ENCODE assay signal across 9 mouse cellular contexts in the genomic region with DNA sequence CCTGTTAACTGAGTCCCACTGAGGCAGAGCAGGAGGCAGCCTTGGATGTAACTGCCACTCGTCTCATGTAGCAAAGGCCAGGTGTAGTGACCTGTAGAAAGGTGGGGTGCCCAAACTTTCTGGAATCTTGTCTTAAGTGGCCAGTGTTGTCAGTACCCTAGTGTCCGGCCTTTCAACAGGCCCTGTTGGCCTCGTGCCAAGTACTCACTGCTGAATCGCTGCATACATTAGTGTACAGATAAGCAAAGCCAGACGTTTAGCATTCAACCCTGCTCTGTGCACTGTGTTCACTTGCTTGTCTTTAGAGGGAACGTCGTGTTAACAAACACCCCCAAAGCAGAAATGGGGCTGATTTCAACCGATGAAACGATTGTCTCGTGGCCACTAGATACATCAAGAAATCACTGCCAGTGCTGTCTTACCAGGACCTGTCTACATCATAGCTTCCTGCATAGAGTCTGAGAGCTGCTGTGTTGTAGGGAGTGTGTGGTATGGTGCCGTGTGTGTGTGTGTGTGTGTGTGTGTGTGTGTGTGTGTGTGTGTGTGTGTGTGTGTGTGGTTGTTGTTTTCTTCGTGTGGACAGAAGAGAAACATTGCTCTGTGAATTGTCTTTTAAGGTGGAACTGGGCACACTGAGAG. TPM values are rescaled to one million over a fixed set of nuclear protein-coding genes. Genes with fewer than 3 reads are reported as not detected.
A peak's percentile ranks its signal among the peaks of the same experiment; 100 is the strongest.
DNase-seq lines count a peak whose midpoint lies in the region; ATAC-seq and TF ChIP-seq lines count a peak whose summit lies in the region.
"Had no signal": no experiment of that assay in that cellular context is flagged by ENCODE, and none has a peak within 500 bp of the region (broad histone marks: within the 10 kb centered on the region; RNA-seq: fewer than 3 reads in every experiment).

No protein-coding gene starts in this region.

- WGBS in lung, embryonic 14.5 days = 17% methylated on average over 12 of the region's 12 CpGs
- 37% methylated on average over 12 of the region's 12 CpGs for WGBS in embryonic facial prominence, embryonic 13.5 days
- 24% methylated on average over 12 of the region's 12 CpGs for WGBS in hindbrain, embryonic 13.5 days
- WGBS in neural tube, embryonic 15.5 days = 21% methylated on average over 12 of the region's 12 CpGs

- no peak overlapping the region for H3K9ac ChIP-seq in lung, embryonic 14.5 days
- H3K9ac ChIP-seq in embryonic facial prominence, embryonic 13.5 days = no peak overlapping the region
- peak overlapping the region; percentile 31; the same call in 1 of the 2 replicates for H3K9ac ChIP-seq in hindbrain, embryonic 13.5 days
- H3K9ac ChIP-seq in neural tube, embryonic 15.5 days (replicated peaks) = no peak overlapping the region
- H3K9ac ChIP-seq: liver, embryonic 14.5 days had no signal

- H3K27ac ChIP-seq in lung, embryonic 14.5 days (ENCODE audit: low read depth) = no peak overlapping the region
- peak overlapping the region; percentile 78 for H3K27ac ChIP-seq in embryonic facial prominence, embryonic 13.5 days
- peak overlapping the region; percentile 19 for H3K27ac ChIP-seq in hindbrain, embryonic 13.5 days
- peak overlapping the region; percentile 18; the same call in 1 of the 2 replicates for H3K27ac ChIP-seq in neural tube, embryonic 15.5 days (replicated peaks)
- H3K27ac ChIP-seq: liver, embryonic 14.5 days had no signal

- H3K36me3 ChIP-seq in lung, embryonic 14.5 days (ENCODE audit: insufficient read depth) = no peaks in the 10 kb centered on the region
- H3K36me3 ChIP-seq in embryonic facial prominence, embryonic 13.5 days = no peaks in the 10 kb centered on the region
- no peaks in the 10 kb centered on the region for H3K36me3 ChIP-seq in hindbrain, embryonic 13.5 days
- H3K36me3 ChIP-seq in neural tube, embryonic 15.5 days = no peaks in the 10 kb centered on the region

- H3K9me3 ChIP-seq in lung, embryonic 14.5 days (ENCODE audit: low read depth, low read length) = no peaks in the 10 kb centered on the region
- no peaks in the 10 kb centered on the region for H3K9me3 ChIP-seq in embryonic facial prominence, embryonic 13.5 days
- H3K9me3 ChIP-seq in hindbrain, embryonic 13.5 days = no peaks in the 10 kb centered on the region
- H3K9me3 ChIP-seq in neural tube, embryonic 15.5 days (replicated peaks) = no peaks in the 10 kb centered on the region

- H3K4me3 ChIP-seq in lung, embryonic 14.5 days (ENCODE audit: low read depth, low read length) = no peak overlapping the region
- no peak overlapping the region for H3K4me3 ChIP-seq in embryonic facial prominence, embryonic 13.5 days
- H3K4me3 ChIP-seq in hindbrain, embryonic 13.5 days = no peak overlapping the region
- no peak overlapping the region for H3K4me3 ChIP-seq in neural tube, embryonic 15.5 days (replicated peaks)

- peak; percentile 57; the same call in 1 of the 2 replicates for ATAC-seq in lung, embryonic 14.5 days (ENCODE audit: insufficient read depth)
- ATAC-seq in embryonic facial prominence, embryonic 13.5 days (ENCODE audit: insufficient number of reproducible peaks, insufficient read depth, low FRiP score, low TSS enrichment, low read depth) = peak; percentile 65; the same call in 1 of the 2 replicates
- ATAC-seq in hindbrain, embryonic 13.5 days (ENCODE audit: low FRiP score) = 0 out of 2 replicates have a peak, but pooled peaks have one; percentile 74
- ATAC-seq in neural tube, embryonic 15.5 days (ENCODE audit: low FRiP score) = peak; percentile 36; the same call in 1 of the 2 replicates

- TF ChIP-seq CTCF in lung, embryonic 14.5 days (IDR thresholded peaks at IDR 0.05; ENCODE audit: low read depth) = no peak

- DNase-seq in lung, embryonic 14.5 days = peak; percentile 89
- no peak for DNase-seq in lung, postnatal 10 days
- no peak for DNase-seq in layer of hippocampus, adult 8-10 months (ENCODE audit: low spot score in 2 of 2)
- DNase-seq in adrenal gland, adult 2 months = no peak
- DNase-seq: kidney, adult 11 months had no signal

- peaks cover 14% of the 10 kb centered on the region for H3K4me1 ChIP-seq in lung, embryonic 14.5 days (ENCODE audit: insufficient read depth)
- peaks cover 72% of the 10 kb centered on the region for H3K4me1 ChIP-seq in embryonic facial prominence, embryonic 13.5 days
- H3K4me1 ChIP-seq in hindbrain, embryonic 13.5 days (replicated peaks) = peaks cover 67% of the 10 kb centered on the region
- H3K4me1 ChIP-seq in neural tube, embryonic 15.5 days = peaks cover 38% of the 10 kb centered on the region

- no peaks in the 10 kb centered on the region; the same call in 1 of the 2 replicates for H3K27me3 ChIP-seq in lung, embryonic 14.5 days (ENCODE audit: insufficient read depth, low read length)
- no peaks in the 10 kb centered on the region for H3K27me3 ChIP-seq in embryonic facial prominence, embryonic 13.5 days
- no peaks in the 10 kb centered on the region for H3K27me3 ChIP-seq in hindbrain, embryonic 13.5 days
- no peaks in the 10 kb centered on the region for H3K27me3 ChIP-seq in neural tube, embryonic 15.5 days (replicated peaks)

- H3K4me2 ChIP-seq in lung, embryonic 14.5 days = no peak overlapping the region
- no peak overlapping the region for H3K4me2 ChIP-seq in embryonic facial prominence, embryonic 13.5 days
- H3K4me2 ChIP-seq in hindbrain, embryonic 13.5 days = no peak overlapping the region
- H3K4me2 ChIP-seq in neural tube, embryonic 15.5 days = no peak overlapping the region

RNA-seq across cellular contexts. Expression of gene Ackr3, which starts 24.0 kb away (rescaled TPM):
- polyA plus RNA-seq in lung, embryonic 14.5 days (2014; fragmentation: Nextera tagmentation; extraction: Ambion mirVana) = 22.6 and 24.3 TPM in 2 replicates
- 48.5 and 60.6 TPM in 2 replicates for polyA plus RNA-seq in embryonic facial prominence, embryonic 13.5 days (2015; fragmentation: Nextera tagmentation; extraction: Ambion mirVana)
- 13.1 and 13.9 TPM in 2 replicates for polyA plus RNA-seq in hindbrain, embryonic 13.5 days (2015; fragmentation: Nextera tagmentation; extraction: Ambion mirVana)
- 7.5 and 7.7 TPM in 2 replicates for polyA plus RNA-seq in neural tube, embryonic 15.5 days (2015; fragmentation: Nextera tagmentation; extraction: Ambion mirVana)
- total RNA-seq in layer of hippocampus, adult 8-10 months (2022) = 10 to 100 TPM; 11.4 to 13.7 (median 12.8) TPM
- 100 to 1,000 TPM in 1 of 2 experiments, 10 to 100 TPM in 1; 90.5 to 175 TPM for total RNA-seq in adrenal gland, adult 2 months (2021)
- 246 and 317 TPM in 2 replicates for polyA plus RNA-seq in adrenal gland, adult 2 months (2012; rRNA removed)
